Mouse (Mus musculus) megakaryocyte, embryonic 14.5 days (primary cell): ENCODE measurements around the gene Slc12a5.

ENCODE experiments used
- FLI1 ChIP-seq: IDR thresholded peaks from 2 replicates; pipeline ENCODE4 v1.6.1; 2012; ENCODE audit warnings: low read length, inconsistent platforms, mixed read lengths
- GATA1 ChIP-seq: IDR thresholded peaks from 3 replicates; pipeline ENCODE4 v1.6.1; 2012; ENCODE audit warnings: mixed read lengths, low read length, inconsistent platforms, borderline replicate concordance

DNA sequence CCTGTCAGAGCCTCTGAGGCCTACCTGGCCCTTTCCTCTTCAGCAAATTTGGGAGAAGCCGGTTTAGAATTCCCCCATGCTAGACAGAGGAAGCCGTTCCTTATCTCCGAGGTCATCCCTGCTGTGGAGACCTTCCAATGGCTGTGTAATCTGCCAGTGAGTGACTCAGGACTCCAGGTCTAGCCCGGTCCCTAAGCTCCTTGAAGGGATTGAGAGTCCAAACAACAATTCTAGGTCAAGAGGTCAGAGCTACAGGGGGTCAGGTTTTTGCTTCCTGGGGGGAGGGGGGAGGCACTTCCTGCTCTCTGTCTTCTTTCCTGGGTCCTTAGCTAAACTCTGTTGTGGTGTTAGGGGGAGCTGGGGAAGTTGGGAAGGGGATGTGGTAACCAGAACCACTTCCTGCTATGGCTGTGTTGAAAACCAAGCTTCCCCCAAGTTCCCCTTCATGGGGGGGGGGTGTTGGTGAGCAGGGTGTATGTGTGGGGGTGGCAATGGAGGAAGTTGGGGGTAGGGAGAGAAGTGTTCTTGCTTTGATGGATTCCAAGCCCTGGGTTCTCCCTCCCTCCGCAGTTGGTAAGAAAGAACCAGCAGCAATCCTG is 17.8 kb upstream of the Slc12a5 start:
- TF ChIP-seq FLI1 (peak; percentile 18; the same call in 1 of the 2 replicates), GATA1 (no peak)
